Mouse (Mus musculus) midbrain, embryonic 13.5 days (tissue): ENCODE results near the gene Akr1e1. TPM values are rescaled to one million over a fixed set of nuclear protein-coding genes. Genes with fewer than 3 reads are reported as not detected.

ENCODE experiments used
- ATAC-seq: fragments of 200-750 bp; cut with Nextera tagmentation; 2 replicates; pipeline ENCODE4 v1.8.0; 2017; ENCODE audit warnings: mild to moderate bottlenecking, moderate TSS enrichment, moderate library complexity
- H3K27ac ChIP-seq: fragments of 300-500 bp; sonication (generic); 2 replicates; pipeline ENCODE4 v1.5.1; 2015; ENCODE audit warnings: inconsistent platforms, mild to moderate bottlenecking, moderate library complexity
- H3K27me3 ChIP-seq: fragments of 300-500 bp; sonication (generic); 2 replicates; pipeline ENCODE4 v1.6.1; 2015; ENCODE audit warnings: mild to moderate bottlenecking, inconsistent platforms
- H3K36me3 ChIP-seq: fragments of 300-500 bp; sonication (generic); 2 replicates; pipeline ENCODE4 v1.6.1; 2015; ENCODE audit warnings: mild to moderate bottlenecking, inconsistent platforms
- H3K4me1 ChIP-seq: fragments of 300-500 bp; sonication (generic); replicated peaks from 2 replicates; pipeline ENCODE4 v1.6.1; 2015; ENCODE audit warnings: inconsistent platforms
- H3K4me2 ChIP-seq: fragments of 300-500 bp; sonication (generic); replicated peaks from 2 replicates; pipeline ENCODE4 v1.6.1; 2015; ENCODE audit warnings: moderate library complexity, mild to moderate bottlenecking, inconsistent platforms
- H3K4me3 ChIP-seq: fragments of 300-500 bp; sonication (generic); replicated peaks from 2 replicates; pipeline ENCODE4 v1.5.1; 2015; ENCODE audit warnings: mild to moderate bottlenecking, inconsistent platforms
- H3K9ac ChIP-seq: fragments of 300-500 bp; sonication (generic); replicated peaks from 2 replicates; pipeline ENCODE4 v1.6.1; 2015; ENCODE audit warnings: mild to moderate bottlenecking, inconsistent platforms
- H3K9me3 ChIP-seq: fragments of 300-500 bp; sonication (generic); 2 replicates; pipeline ENCODE4 v1.6.1; 2016; ENCODE audit warnings: mild to moderate bottlenecking, inconsistent platforms
- WGBS: fragments of 180-500 bp; shearing (Covaris S2); methylation state at CpG from one replicate; pipeline ENCODE4 v1.1.7; 2015; 5-methylcytosine and 5-hydroxymethylcytosine counted together
- polyA plus RNA-seq: library from polyadenylated mRNA; unstranded; fragments of >200 nt; fragmentation: Nextera tagmentation; extraction: Ambion mirVana; gene quantifications from 2 replicates; pipeline ENCODE4 v1.2.1, GENCODE M21; 2015

Akr1e1 gene
- polyA plus RNA-seq, 1 experiment from 2014 or later = 54.2 TPM

DNA sequence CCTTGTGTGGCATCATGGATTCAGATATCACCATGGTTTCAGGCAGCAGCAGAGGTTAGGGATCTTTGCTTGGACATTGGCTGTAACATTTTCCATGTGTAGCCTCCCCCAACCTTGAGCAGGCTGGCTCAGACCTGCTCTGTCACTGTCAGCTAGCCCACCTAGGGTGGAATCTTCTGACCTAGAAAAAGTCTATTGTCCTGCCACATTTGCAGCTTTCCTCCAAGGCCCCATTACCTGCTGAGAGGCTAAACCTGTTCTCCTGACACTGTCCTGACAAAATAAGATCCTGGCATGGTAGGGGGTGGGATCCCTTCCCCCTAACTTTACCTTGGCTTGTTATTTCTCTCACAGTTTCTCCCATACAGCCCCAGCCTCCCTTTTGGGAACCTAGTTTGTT lies 48.5 kb downstream of the Akr1e1 start:
- H3K4me1 ChIP-seq = no peaks in the 10 kb centered on the region
- H3K9ac ChIP-seq = no peak overlapping the region
- H3K4me3 ChIP-seq = no peak overlapping the region
- H3K36me3 ChIP-seq = no peaks in the 10 kb centered on the region
- no peak overlapping the region for H3K27ac ChIP-seq
- H3K27me3 ChIP-seq = no peaks in the 10 kb centered on the region
- H3K4me2 ChIP-seq = no peak overlapping the region
- no peak for ATAC-seq
- no peaks in the 10 kb centered on the region for H3K9me3 ChIP-seq

DNA sequence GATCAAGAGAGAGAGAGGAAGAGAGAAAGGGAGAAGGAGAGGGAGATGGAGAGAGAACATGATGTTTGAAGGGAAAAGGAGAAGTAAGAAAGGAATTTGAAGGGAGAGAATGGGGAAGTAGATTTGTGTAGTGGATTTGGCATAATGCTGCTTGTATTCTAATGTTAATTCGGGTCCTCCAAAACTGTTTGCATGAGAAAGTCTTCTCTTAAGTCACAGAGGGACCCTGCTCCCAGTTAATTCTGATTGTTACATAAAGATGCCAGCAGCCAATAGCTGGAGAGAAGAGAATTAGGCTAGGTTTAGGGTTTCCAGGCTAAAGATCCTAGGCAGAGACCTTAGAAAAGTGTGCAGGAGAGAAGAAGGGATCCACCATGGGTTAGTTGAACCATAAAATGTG lies 49.8 kb downstream of the Akr1e1 start:
- H3K36me3 ChIP-seq = no peaks in the 10 kb centered on the region
- no peak for ATAC-seq
- no peak overlapping the region for H3K9ac ChIP-seq
- 68% methylated on average over 1 of the region's 1 CpGs for WGBS
- H3K4me3 ChIP-seq = no peak overlapping the region
- no peak overlapping the region for H3K27ac ChIP-seq
- no peaks in the 10 kb centered on the region for H3K9me3 ChIP-seq
- H3K4me1 ChIP-seq = no peaks in the 10 kb centered on the region
- no peak overlapping the region for H3K4me2 ChIP-seq
- H3K27me3 ChIP-seq = no peaks in the 10 kb centered on the region

Other genes with a start within 250 kb of the Akr1e1 start
- gene Akr1c6, start 174.9 kb downstream of the Akr1e1 start, polyA plus RNA-seq = not detected in 2 replicates
- not detected in 2 replicates for gene Akr1c20, start 85.8 kb downstream of the Akr1e1 start, polyA plus RNA-seq
- gene Akr1c21, start 35.1 kb downstream of the Akr1e1 start, polyA plus RNA-seq = 0.13 TPM in 1 of 2 replicates, not detected in the other